Mouse (Mus musculus) limb, embryonic 13.5 days (tissue): Measurements from ENCODE around the gene Ablim1. TPM values are rescaled to one million over a fixed set of nuclear protein-coding genes. Genes with fewer than 3 reads are reported as not detected.

Experiments
- ATAC-seq: fragments of 200-750 bp; cut with Nextera tagmentation; 2 replicates; pipeline ENCODE4 v1.8.0; 2017; ENCODE audit warnings: low read depth, moderate number of reproducible peaks, moderate TSS enrichment; ENCODE audit not compliant: low FRiP score
- H3K27ac ChIP-seq: fragments of 300-500 bp; sonication (generic); 2 replicates; pipeline ENCODE4 v1.5.1; 2015; ENCODE audit warnings: inconsistent platforms, mild to moderate bottlenecking, moderate library complexity
- H3K27me3 ChIP-seq: fragments of 300-500 bp; sonication (generic); 2 replicates; pipeline ENCODE4 v1.6.1; 2015; ENCODE audit warnings: mild to moderate bottlenecking, inconsistent platforms
- H3K36me3 ChIP-seq: fragments of 300-500 bp; sonication (generic); 2 replicates; pipeline ENCODE4 v1.6.1; 2015; ENCODE audit warnings: inconsistent platforms, mild to moderate bottlenecking, moderate library complexity
- H3K4me1 ChIP-seq: fragments of 300-500 bp; sonication (generic); 2 replicates; pipeline ENCODE4 v1.6.1; 2015; ENCODE audit warnings: inconsistent platforms
- H3K4me2 ChIP-seq: fragments of 300-500 bp; sonication (generic); replicated peaks from 2 replicates; pipeline ENCODE4 v1.6.1; 2015; ENCODE audit warnings: inconsistent platforms, mild to moderate bottlenecking, moderate library complexity
- H3K4me3 ChIP-seq: fragments of 300-500 bp; sonication (generic); 2 replicates; pipeline ENCODE4 v1.5.1; 2015; ENCODE audit warnings: moderate library complexity, mild to moderate bottlenecking, inconsistent platforms
- H3K9ac ChIP-seq: fragments of 300-500 bp; sonication (generic); 2 replicates; pipeline ENCODE4 v1.6.1; 2015; ENCODE audit warnings: mild to moderate bottlenecking, inconsistent platforms
- H3K9me3 ChIP-seq: fragments of 300-500 bp; sonication (generic); 2 replicates; pipeline ENCODE4 v1.6.1; 2016; ENCODE audit warnings: inconsistent platforms
- WGBS: fragments of 180-500 bp; shearing (Covaris S2); methylation state at CpG from one replicate; pipeline ENCODE4 v1.1.7; 2015; 5-methylcytosine and 5-hydroxymethylcytosine counted together
- polyA plus RNA-seq: library from polyadenylated mRNA; unstranded; fragments of >200 nt; fragmentation: Nextera tagmentation; extraction: Ambion mirVana; gene quantifications from 2 replicates; pipeline ENCODE4 v1.2.1, GENCODE M21; 2015

The Ablim1 gene
- 29.1 and 34.0 TPM in 2 replicates for polyA plus RNA-seq

DNA sequence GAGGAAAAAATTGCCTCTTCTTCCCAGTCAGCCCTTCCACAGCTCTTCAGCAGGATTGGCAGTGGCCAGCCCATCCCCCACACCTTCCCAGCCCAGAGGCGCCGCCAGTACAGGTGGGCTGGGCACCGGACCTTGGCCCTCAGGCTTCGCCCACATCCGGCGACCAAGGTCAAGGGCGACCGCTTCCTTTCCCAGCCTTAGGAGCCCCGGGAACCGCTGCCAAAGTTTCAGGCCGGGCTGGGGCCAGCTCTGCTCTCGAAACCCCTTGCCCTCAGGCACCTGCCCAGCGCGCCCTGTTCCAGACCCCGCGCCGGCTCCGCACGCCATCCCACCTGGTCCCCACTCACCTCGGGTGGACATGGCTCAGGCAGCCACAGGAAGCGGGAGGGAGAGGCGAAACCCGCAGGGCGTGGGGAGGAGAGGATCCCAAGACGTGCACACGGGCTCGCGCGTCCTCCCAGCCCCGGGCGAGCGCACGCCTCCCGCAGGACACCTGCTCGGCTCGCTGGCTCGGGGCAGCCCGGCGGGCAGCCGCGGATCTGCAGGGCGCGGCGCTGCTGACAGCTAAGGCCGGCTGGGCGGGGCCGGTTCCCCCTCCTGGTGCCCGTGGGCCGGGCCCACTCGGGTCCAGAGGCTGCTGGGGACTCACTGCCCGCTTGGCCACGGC lies at the start of gene Ablim1:
TSS of gene Ablim1 (minus strand) at position 574 of the 667 bp plus-strand sequence.
- H3K4me3 ChIP-seq = peak within 1 kb of the TSS; percentile 52
- 1% methylated on average over 49 of the region's 52 CpGs for WGBS
- H3K9me3 ChIP-seq = no peaks in the 10 kb centered on the region
- H3K9ac ChIP-seq = peak within 1 kb of the TSS; percentile 63
- peak within 1 kb of the TSS; percentile 98 for H3K4me2 ChIP-seq
- no peak within 1 kb of the TSS for H3K27ac ChIP-seq
- ATAC-seq = no peak
- H3K27me3 ChIP-seq = peaks cover 56% of the 10 kb centered on the region
- H3K4me1 ChIP-seq = peaks cover 16% of the 10 kb centered on the region
- no peaks in the 10 kb centered on the region for H3K36me3 ChIP-seq

DNA sequence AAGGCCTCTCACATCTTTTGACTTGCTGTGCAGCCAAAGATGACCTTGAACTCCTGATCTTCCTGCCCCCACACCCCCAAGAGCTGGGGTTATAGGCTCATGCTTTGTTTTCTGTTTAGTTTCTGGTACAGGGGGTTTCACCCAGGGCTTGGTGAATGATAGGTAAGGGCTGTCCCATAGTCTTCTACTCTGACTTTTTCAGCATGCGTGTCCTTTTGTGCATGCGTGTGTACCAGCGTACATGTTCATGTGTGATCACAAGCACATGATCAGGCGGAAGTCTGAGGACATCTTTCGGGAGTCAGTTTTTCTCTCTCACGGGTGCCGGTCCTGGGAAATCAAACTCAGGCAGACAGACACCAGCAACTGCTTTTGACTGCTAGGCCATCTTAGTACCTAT lies 48.8 kb upstream of the Ablim1 start:
- peak overlapping the region; percentile 70 for H3K4me2 ChIP-seq
- H3K27ac ChIP-seq = no peak overlapping the region
- H3K4me1 ChIP-seq = peaks cover 70% of the 10 kb centered on the region
- 90% methylated on average over 7 of the region's 7 CpGs for WGBS
- no peaks in the 10 kb centered on the region for H3K9me3 ChIP-seq
- no peaks in the 10 kb centered on the region for H3K27me3 ChIP-seq
- no peak for ATAC-seq
- H3K4me3 ChIP-seq = no peak overlapping the region
- peak overlapping the region; percentile 19; the same call in 1 of the 2 replicates for H3K9ac ChIP-seq
- H3K36me3 ChIP-seq = peaks cover 3% of the 10 kb centered on the region

DNA sequence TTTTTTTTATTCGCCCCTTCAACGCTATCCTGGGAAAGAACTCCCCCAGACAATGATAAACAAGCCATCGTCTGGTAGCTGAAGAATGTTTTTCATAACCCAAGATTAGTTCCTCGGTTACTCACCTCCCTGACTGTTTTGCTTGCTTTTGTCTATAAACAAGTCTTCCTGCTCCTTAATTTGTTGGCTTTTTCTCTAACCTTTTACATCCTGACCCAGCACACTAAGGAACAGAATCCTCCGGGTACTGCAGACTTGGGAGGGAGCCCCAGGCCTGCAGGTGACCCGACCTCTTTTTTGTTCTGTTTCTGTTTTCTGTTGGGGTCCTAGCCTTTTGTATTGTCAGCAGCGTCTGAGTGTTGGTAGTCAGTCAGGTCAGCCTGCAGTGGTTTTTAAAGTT lies 48.4 kb upstream of the Ablim1 start:
- Histone ChIP-seq H3K4me1 (peaks cover 73% of the 10 kb centered on the region), H3K9ac (peak overlapping the region; percentile 19; the same call in 1 of the 2 replicates), H3K27ac (no peak overlapping the region), H3K4me2 (peak overlapping the region; percentile 70), H3K36me3 (no peaks in the 10 kb centered on the region; the same call in 1 of the 2 replicates), H3K27me3 (no peaks in the 10 kb centered on the region), H3K4me3 (peak overlapping the region; percentile 98), H3K9me3 (no peaks in the 10 kb centered on the region)
- 45% methylated on average over 7 of the region's 7 CpGs for WGBS
- no peak for ATAC-seq

DNA sequence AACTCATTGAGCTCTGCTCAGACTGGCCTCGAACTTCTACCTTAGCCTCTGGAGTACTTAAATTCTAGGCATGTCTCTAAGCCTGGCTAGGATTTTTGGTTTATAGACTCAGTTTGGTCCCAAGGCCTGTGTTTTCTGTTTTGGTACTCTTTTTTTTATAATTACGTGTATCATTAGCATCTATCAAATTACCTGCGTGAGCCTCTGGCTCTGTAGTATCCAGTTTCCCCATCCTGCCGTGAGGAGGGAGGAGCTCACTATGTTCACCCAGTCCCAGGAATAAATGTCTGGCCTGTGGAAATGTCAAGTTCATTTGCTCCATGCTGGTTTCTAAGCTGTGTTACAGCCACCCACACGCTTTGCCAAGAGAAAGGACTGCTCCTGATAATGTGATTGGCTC lies 47.9 kb upstream of the Ablim1 start:
- Histone ChIP-seq H3K27ac (no peak overlapping the region), H3K4me3 (peak overlapping the region; percentile 98), H3K9me3 (no peaks in the 10 kb centered on the region), H3K36me3 (no peaks in the 10 kb centered on the region; the same call in 1 of the 2 replicates), H3K4me2 (peak overlapping the region; percentile 70), H3K9ac (no peak overlapping the region), H3K4me1 (peaks cover 73% of the 10 kb centered on the region), H3K27me3 (no peaks in the 10 kb centered on the region)
- ATAC-seq = no peak
- 29% methylated on average over 5 of the region's 5 CpGs for WGBS

DNA sequence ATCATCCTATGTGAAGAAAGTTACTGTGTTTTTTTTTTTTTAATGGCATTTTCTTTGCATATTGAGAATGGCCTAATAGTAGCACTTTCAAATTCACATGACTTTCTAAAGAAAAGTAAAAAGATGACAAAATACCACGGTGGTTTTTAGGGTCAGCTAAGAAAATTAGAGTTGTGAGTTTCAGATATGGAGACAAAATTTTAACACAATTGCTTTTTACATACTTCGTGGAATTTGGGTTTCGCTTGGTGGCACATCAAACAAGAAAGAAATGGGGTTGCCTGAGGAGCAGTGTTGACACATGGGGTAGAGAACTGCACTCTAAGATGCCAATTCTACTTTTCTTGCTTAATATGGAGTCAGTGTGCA lies 47.2 kb upstream of the Ablim1 start:
- Histone ChIP-seq H3K27me3 (no peaks in the 10 kb centered on the region), H3K27ac (peak overlapping the region; percentile 96), H3K9ac (peak overlapping the region; percentile 100), H3K9me3 (no peaks in the 10 kb centered on the region), H3K4me1 (peaks cover 70% of the 10 kb centered on the region), H3K4me2 (peak overlapping the region; percentile 70), H3K36me3 (no peaks in the 10 kb centered on the region), H3K4me3 (peak overlapping the region; percentile 98)
- 11% methylated on average over 3 of the region's 3 CpGs for WGBS
- ATAC-seq = no peak

DNA sequence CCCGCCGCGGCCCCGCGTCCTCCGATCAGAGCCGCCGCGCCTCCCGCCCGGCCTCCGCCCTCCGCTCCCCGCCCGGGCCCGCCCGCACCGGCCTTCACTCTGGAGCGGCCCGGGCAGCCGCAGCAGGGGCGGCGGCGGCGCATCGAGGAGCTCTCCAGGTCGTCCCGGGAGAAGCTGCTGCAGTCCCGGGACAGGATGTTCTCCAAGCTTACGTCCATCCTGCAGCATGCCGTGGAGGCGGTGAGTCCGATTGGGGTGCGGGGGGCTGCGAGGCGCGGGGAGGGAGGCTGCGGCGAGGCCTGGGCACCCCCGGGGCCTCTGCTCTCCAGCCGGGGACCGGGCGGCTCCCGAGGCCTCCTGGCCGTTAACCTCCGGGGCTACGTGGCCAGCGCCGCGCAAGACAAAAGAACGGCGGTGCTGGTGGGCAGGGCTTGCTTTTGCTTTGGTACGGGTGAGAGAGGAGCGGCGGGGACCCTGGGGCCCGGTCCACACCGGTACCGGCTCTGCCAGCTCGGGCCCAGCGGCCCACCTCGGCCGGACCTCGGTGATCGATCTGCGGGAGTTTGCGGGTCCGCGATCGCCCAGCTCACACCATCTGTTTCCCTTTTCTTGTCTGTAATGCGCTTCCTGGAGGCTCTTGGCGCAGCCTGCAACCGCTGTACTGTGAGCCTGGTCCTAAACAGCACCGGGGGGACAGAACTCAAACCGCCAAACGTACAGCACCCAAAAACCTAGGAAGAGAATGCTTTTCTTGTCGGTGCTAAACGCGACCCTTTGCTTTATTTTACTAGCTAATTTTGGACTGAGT lies 46.6 kb upstream of the Ablim1 start:
- H3K36me3 ChIP-seq = no peaks in the 10 kb centered on the region
- H3K4me3 ChIP-seq = peak overlapping the region; percentile 98
- peak overlapping the region; percentile 100 for H3K9ac ChIP-seq
- WGBS = under 1% methylated on average over 61 of the region's 78 CpGs
- H3K4me2 ChIP-seq = peak overlapping the region; percentile 70
- ATAC-seq = peak; percentile 45
- no peaks in the 10 kb centered on the region for H3K27me3 ChIP-seq
- no peaks in the 10 kb centered on the region for H3K9me3 ChIP-seq
- peak overlapping the region; percentile 96 for H3K27ac ChIP-seq
- H3K4me1 ChIP-seq = peaks cover 70% of the 10 kb centered on the region

DNA sequence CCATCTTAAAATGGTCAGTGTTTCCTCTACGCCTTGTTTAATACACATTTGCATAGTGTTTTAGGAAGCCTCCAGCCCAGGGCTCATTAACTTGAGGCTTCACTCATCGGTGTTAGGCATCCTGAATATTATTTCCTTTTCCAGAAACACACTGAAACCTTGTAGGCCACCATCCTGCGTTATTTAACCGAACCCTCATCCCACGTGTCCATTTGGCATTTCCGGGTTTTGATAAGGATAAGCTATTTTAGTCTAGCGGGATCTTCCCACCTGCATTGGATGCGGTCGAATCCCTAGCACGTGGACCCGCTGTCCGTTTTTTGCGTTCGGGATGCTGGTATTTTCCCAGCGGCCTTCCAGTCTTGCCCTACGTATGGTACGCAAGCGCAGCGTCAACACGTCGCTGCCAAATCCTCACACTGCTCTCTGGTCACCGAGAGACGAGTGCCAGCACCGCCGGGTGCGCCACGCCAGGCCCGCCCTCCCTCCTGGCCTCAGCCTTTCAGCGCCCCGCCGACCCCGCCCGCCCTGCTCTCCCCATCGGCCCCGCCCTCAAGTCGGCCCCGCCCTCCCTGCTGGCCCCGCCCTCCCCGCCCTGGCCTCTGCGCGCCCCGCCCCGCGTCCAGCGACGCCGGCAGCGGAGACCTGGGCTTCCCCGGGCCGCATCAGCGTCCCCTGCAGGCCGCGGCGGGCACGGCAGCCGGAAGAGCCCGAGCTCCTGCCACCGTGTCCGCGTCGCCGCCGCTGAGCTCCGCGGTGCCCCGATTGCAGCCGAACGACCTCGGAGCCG lies 45.8 kb upstream of the Ablim1 start, which contains the start of gene Fam160b1:
TSS of gene Fam160b1 (plus strand) at position 340 of the 790 bp plus-strand sequence.
- H3K4me1 ChIP-seq = peaks cover 70% of the 10 kb centered on the region
- H3K4me3 ChIP-seq = peak within 1 kb of the TSS; percentile 98
- no peaks in the 10 kb centered on the region for H3K9me3 ChIP-seq
- no peaks in the 10 kb centered on the region for H3K27me3 ChIP-seq
- WGBS = 2% methylated on average over 61 of the region's 70 CpGs
- peak within 1 kb of the TSS; percentile 96 for H3K27ac ChIP-seq
- peak within 1 kb of the TSS; percentile 70 for H3K4me2 ChIP-seq
- no peaks in the 10 kb centered on the region for H3K36me3 ChIP-seq
- peak; percentile 88 for ATAC-seq
- peak within 1 kb of the TSS; percentile 100 for H3K9ac ChIP-seq

DNA sequence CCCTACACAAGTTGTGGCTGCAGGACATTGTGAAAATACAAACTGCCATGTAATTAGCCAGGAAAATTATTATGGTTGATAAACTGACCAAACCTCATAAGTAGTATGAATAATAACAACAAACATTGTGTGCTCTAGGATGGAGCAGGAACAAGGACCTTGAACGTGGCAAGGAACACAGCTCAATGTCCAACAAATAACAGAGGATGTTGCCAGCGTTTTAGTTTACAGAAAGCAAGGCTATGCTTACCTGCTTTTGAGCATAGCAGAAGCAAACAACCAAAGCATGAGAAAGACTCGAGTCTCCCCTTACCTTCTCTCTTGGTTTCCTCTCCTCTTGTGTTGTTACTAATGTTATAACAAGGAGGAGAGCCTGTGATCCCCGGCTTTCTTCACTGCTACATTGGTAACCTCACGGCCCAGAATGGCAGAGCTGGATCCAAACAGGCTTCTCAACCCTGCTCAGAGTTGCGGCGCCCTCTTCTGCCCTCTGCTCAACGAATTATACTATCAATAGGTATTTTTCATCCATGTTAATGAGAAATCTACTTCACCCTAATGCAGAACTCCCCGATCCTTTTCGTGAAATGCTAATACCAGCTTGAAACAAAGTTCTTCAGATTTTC lies 45.1 kb upstream of the Ablim1 start:
- Histone ChIP-seq H3K36me3 (no peaks in the 10 kb centered on the region), H3K27ac (peak overlapping the region; percentile 58; the same call in 1 of the 2 replicates), H3K27me3 (no peaks in the 10 kb centered on the region), H3K9ac (peak overlapping the region; percentile 55), H3K4me2 (peak overlapping the region; percentile 70), H3K4me1 (peaks cover 70% of the 10 kb centered on the region), H3K9me3 (no peaks in the 10 kb centered on the region), H3K4me3 (peak overlapping the region; percentile 98)
- 54% methylated on average over 10 of the region's 10 CpGs for WGBS
- no peak for ATAC-seq

DNA sequence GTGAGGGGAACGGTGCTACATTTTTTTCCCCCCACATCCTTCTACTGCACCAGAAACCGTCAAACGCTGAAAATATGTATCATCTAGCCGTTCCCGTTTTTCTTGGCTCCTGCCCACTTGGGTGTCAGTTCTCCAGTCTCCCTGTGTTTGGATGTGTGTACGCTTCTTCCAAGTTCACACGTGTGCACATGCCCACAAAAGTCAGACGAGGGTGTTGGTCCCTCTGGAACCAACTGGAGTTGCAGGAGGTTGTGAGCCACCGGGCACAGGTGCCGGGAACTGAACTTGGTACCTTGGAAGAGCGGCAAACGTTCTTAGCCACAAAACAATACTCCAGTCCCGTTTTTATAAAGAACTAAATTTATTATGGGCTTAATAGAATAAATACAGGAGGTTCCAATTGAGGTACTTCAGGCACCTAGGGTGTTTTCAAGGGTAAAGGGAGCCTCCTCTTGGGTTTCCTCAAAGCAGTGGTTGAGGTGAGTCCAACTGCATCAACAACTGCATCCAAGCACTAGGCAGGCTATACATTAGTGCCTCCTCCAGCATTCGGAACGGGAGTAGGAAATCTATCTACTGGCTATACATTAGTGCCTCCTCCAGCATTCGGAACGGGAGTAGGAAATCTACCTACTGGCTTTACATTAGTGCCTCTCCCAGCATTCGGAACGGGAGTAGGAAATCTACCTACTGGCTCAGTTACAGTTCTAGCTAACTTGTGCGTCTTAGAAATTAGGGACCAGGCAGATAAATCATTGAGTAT lies 44.3 kb upstream of the Ablim1 start:
- no peak for ATAC-seq
- Histone ChIP-seq H3K4me1 (peaks cover 64% of the 10 kb centered on the region), H3K4me2 (peak overlapping the region; percentile 70), H3K9ac (no peak overlapping the region), H3K36me3 (no peaks in the 10 kb centered on the region), H3K4me3 (no peak overlapping the region), H3K9me3 (no peaks in the 10 kb centered on the region), H3K27ac (no peak overlapping the region), H3K27me3 (no peaks in the 10 kb centered on the region)
- 91% methylated on average over 20 of the region's 20 CpGs for WGBS

DNA sequence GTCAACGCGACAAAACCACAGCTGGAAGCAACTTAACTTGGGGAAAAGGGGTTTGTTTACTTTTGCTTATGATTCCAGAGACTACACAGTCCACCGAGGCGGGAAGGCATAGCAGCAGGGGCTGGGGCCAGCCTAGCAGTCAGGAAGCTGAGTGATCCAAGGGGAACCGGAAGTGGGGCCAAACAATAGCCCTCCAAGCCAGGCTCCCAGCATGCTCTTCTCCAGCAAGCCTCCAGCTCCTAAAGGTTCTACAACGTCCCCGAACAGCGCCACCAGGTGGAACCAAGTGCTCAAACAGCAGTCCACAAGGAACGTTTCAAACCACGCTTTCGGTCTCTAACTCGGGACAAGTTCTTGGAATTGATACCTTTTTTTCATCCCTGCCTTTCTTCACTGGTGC lies 43.6 kb upstream of the Ablim1 start:
- Histone ChIP-seq H3K4me2 (peak overlapping the region; percentile 70; the same call in 1 of the 2 replicates), H3K4me3 (no peak overlapping the region), H3K4me1 (peaks cover 57% of the 10 kb centered on the region), H3K9ac (no peak overlapping the region), H3K27me3 (no peaks in the 10 kb centered on the region), H3K9me3 (no peaks in the 10 kb centered on the region), H3K27ac (no peak overlapping the region), H3K36me3 (no peaks in the 10 kb centered on the region)
- 85% methylated on average over 12 of the region's 12 CpGs for WGBS
- no peak for ATAC-seq

DNA sequence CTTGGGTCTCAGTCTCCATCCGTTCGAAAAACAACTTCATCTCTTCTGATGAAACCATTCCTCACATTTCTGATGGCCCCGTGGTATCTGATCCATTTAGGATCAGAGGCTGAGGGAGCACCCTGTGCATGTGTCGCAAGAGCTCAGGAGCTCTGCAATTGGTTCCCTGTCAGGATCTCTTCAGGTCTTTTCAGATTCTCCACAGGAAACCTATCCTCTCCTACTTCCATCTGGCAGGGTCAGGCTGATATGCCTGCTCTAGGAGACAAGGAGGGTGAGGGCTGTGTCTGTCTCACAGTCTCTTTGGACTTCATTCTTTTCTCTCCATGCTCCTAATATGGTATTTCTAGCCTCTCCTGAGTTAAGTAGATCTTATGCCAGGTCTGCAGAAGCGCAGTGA lies 43.1 kb upstream of the Ablim1 start:
- no peak overlapping the region for H3K9ac ChIP-seq
- no peaks in the 10 kb centered on the region for H3K36me3 ChIP-seq
- ATAC-seq = no peak
- 90% methylated on average over 5 of the region's 5 CpGs for WGBS
- H3K4me2 ChIP-seq = no peak overlapping the region
- peaks cover 57% of the 10 kb centered on the region for H3K4me1 ChIP-seq
- H3K27me3 ChIP-seq = no peaks in the 10 kb centered on the region
- H3K9me3 ChIP-seq = no peaks in the 10 kb centered on the region
- no peak overlapping the region for H3K27ac ChIP-seq
- H3K4me3 ChIP-seq = no peak overlapping the region
